Comparison of ENCODE assay signal across 8 mouse cellular contexts in genomic region chr5:37245651-37246050, GRCm38 (mm10). TPM values are rescaled to one million over a fixed set of nuclear protein-coding genes. Genes with fewer than 3 reads are reported as not detected.
DNase-seq lines count a peak whose midpoint lies in the region; ATAC-seq and TF ChIP-seq lines count a peak whose summit lies in the region.

No protein-coding gene starts in this region.

- peak overlapping the region; percentile 75 for H3K4me2 ChIP-seq in heart, embryonic 11.5 days
- peak overlapping the region; percentile 77 for H3K4me2 ChIP-seq in stomach, embryonic 16.5 days (ENCODE audit: low read depth, low read length)

- no peaks in the 10 kb centered on the region for H3K9me3 ChIP-seq in heart, embryonic 11.5 days (replicated peaks; ENCODE audit: control insufficient read depth, low read length)
- H3K9me3 ChIP-seq in stomach, embryonic 16.5 days (replicated peaks; ENCODE audit: control insufficient read depth, low read length) = no peaks in the 10 kb centered on the region

- no peak overlapping the region for H3K27ac ChIP-seq in spleen, adult 2 months (ENCODE audit: insufficient read depth, low read length)
- no peak overlapping the region for H3K27ac ChIP-seq in heart, embryonic 11.5 days (ENCODE audit: low read depth, low read length)
- no peak overlapping the region for H3K27ac ChIP-seq in stomach, embryonic 16.5 days (ENCODE audit: low read length)

- H3K4me3 ChIP-seq in spleen, adult 2 months (ENCODE audit: extremely low read depth, insufficient read depth, insufficient read length) = peak overlapping the region; percentile 25; the same call in 1 of the 2 replicates
- H3K4me3 ChIP-seq in heart, embryonic 11.5 days (ENCODE audit: low read depth, low read length) = peak overlapping the region; percentile 61
- H3K4me3 ChIP-seq in stomach, embryonic 16.5 days (replicated peaks; ENCODE audit: low read length) = peak overlapping the region; percentile 54

- TF ChIP-seq POLR2A in spleen, adult 2 months (IDR thresholded peaks at IDR 0.05; ENCODE audit: low read depth, low read length) = no peak

- peak overlapping the region; percentile 43; the same call in 1 of the 2 replicates for H3K9ac ChIP-seq in heart, embryonic 11.5 days (ENCODE audit: low read depth, low read length)
- peak overlapping the region; percentile 60 for H3K9ac ChIP-seq in stomach, embryonic 16.5 days (ENCODE audit: low read length)

- peaks cover 7% of the 10 kb centered on the region for H3K4me1 ChIP-seq in spleen, adult 2 months (ENCODE audit: control insufficient read depth, insufficient read depth, insufficient read length)
- H3K4me1 ChIP-seq in heart, embryonic 11.5 days (ENCODE audit: control insufficient read depth, insufficient read depth, low read length) = peaks cover 24% of the 10 kb centered on the region
- peaks cover 14% of the 10 kb centered on the region for H3K4me1 ChIP-seq in stomach, embryonic 16.5 days (ENCODE audit: control insufficient read depth, insufficient read depth, low read length)

- H3K27me3 ChIP-seq in spleen, adult 2 months (ENCODE audit: control insufficient read depth, insufficient read depth, low read length) = peaks cover 37% of the 10 kb centered on the region
- peaks cover 72% of the 10 kb centered on the region for H3K27me3 ChIP-seq in heart, embryonic 11.5 days (ENCODE audit: control insufficient read depth, insufficient read depth, low read length)
- H3K27me3 ChIP-seq in stomach, embryonic 16.5 days (ENCODE audit: control insufficient read depth, insufficient read depth, low read length) = peaks cover 58% of the 10 kb centered on the region

- no peaks in the 10 kb centered on the region for H3K36me3 ChIP-seq in spleen, adult 2 months (ENCODE audit: control insufficient read depth, insufficient read depth, low read length)
- no peaks in the 10 kb centered on the region for H3K36me3 ChIP-seq in heart, embryonic 11.5 days (ENCODE audit: control insufficient read depth, insufficient read depth, low read length)
- H3K36me3 ChIP-seq in stomach, embryonic 16.5 days (ENCODE audit: control insufficient read depth, insufficient read depth, low read length) = no peaks in the 10 kb centered on the region

- WGBS in spleen, adult 2 months = 6% methylated on average over 38 of the region's 42 CpGs
- under 1% methylated on average over 38 of the region's 42 CpGs for WGBS in heart, embryonic 11.5 days (ENCODE audit: insufficient replicate concordance)
- under 1% methylated on average over 42 of the region's 42 CpGs for WGBS in stomach, embryonic 16.5 days

- TF ChIP-seq CTCF in spleen, adult 2 months (IDR thresholded peaks at IDR 0.05; ENCODE audit: extremely low read depth, insufficient read depth, insufficient read length, insufficient replicate concordance) = no peak

- 0 out of 2 replicates have a peak, but pooled peaks have one; percentile 23 for ATAC-seq in heart, embryonic 11.5 days (replicated peaks; ENCODE audit: insufficient number of reproducible peaks, low FRiP score, low TSS enrichment)
- peak; percentile 30; the same call in 1 of the 2 replicates for ATAC-seq in stomach, embryonic 16.5 days (ENCODE audit: insufficient read depth, low FRiP score)

- peak in 1 of 2 experiments; percentile 5 for DNase-seq in spleen, adult 2 months (ENCODE audit: low read depth in 1 of 2, low spot score in 2 of 2)
- no peak for DNase-seq in spleen, adult 12 weeks (ENCODE audit: low spot score)
- peak; percentile 87 for DNase-seq in embryo, embryonic 10 days (ENCODE audit: low spot score)
- peak; percentile 80 to 84 for DNase-seq in layer of hippocampus, adult 18-20 months (ENCODE audit: low spot score in 2 of 2)
- DNase-seq in mesoderm, embryonic 11.5 days (ENCODE audit: low read depth, low spot score) = peak; percentile 72
- DNase-seq in gastrocnemius, adult 18-20 months (ENCODE audit: low spot score) = no peak

RNA-seq across cellular contexts. Expression of gene Crmp1, which starts 3.9 kb away (rescaled TPM):
- polyA plus RNA-seq in spleen, adult 2 months (2012; rRNA removed) = 1.4 and 1.5 TPM in 2 replicates
- 11.4 and 11.8 TPM in 2 replicates for polyA plus RNA-seq in heart, embryonic 11.5 days (2014; fragmentation: Nextera tagmentation; extraction: Ambion mirVana)
- 100 to 1,000 TPM; 206 to 218 TPM for total RNA-seq in layer of hippocampus, adult 18-20 months (2021)
- polyA plus RNA-seq in stomach, embryonic 16.5 days (2015; fragmentation: Nextera tagmentation; extraction: Ambion mirVana) = 23.8 and 24.0 TPM in 2 replicates
- under 1 TPM; 0.17 to 0.46 TPM for total RNA-seq in gastrocnemius, adult 18-20 months (2021)

Comparison
In these comparisons a context has a peak if more than half of its experiments do, and no peak if none do; other contexts are left out.
1. DNase-seq: peak in embryo, embryonic 10 days (single experiment), layer of hippocampus, adult 18-20 months (2 of 2) and mesoderm, embryonic 11.5 days (single experiment); none in spleen, adult 12 weeks (single experiment) and gastrocnemius, adult 18-20 months (single experiment).
2. Peak in every context shown above with its lines, with median percentiles within 50 percentile points of each other: H3K4me3 ChIP-seq.